Mouse (Mus musculus) adrenal gland, postnatal 14 days (tissue): ENCODE data around the gene Lmod3. TPM values are rescaled to one million over a fixed set of nuclear protein-coding genes. Genes with fewer than 3 reads are reported as not detected.

ENCODE experiments used
- DNase-seq: peaks from one replicate; pipeline ENCODE4 v3.0.0; 2021; ENCODE audit warnings: mixed read lengths
- total RNA-seq: library from RNA; stranded (reverse); gene quantifications from 2 replicates; pipeline ENCODE4 v1.2.3, GENCODE M21; 2021

Gene Lmod3
- total RNA-seq, 1 experiment from 2014 or later: not detected

DNA sequence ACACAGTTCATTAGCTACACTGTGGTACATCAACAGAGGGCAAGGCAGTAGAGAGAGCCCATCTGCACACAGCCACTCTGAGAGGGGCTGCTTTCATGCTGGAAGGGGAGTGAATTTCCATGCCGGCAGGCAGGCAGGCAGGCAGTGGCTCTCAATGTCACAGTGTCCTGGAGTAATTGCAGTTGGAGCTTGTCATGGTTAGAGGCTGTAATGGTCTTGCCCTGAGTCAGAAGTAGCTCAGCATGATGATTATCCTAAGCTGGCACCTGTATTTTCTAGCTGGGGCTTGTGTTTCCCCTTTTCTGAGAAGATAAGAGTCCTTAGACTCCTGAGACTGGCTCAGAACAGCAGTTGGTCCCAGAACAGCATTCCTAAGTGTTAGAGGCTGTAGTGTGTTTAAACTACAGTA is 26.5 kb downstream of the Lmod3 start:
- DNase-seq: no peak

DNA sequence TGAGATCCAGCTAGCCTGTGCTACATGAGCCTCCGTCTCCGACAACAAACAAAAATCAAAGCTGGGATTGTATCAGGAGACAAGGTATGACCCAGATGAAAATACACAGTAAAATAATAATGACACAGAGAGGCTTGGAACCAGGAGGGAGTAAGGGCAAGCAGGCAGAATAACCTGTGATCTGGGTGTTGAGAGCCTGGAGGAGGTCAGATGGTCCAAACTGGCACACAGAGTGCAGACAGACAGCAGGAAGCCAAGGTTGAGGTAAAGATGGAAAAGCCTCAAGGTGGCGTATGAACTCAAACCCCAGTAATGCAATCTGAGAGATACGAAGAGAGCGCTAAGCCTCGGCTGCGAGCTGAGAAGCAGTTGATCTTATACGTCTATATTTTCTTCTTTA is 28.1 kb downstream of the Lmod3 start:
- no peak for DNase-seq

DNA sequence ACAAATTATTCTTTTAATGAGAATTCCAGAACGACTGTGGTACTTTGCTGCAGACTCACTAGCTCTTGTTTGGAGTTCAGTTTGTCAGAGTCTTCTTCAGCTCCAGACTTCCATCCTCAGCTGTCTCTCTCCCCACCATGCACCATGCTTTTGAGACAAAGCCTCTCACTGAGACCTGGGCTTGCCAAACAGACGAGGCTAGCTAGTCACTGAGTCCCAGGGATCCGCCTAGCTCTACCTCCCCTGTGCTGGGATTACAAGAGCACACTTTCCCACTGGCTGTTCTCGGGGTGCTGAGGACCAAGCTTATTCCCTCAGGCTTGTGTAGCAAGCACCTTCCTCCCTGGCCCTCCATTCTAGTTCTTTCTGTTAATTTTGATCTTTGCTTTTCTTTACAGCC is 29.0 kb downstream of the Lmod3 start:
- no peak for DNase-seq

DNA sequence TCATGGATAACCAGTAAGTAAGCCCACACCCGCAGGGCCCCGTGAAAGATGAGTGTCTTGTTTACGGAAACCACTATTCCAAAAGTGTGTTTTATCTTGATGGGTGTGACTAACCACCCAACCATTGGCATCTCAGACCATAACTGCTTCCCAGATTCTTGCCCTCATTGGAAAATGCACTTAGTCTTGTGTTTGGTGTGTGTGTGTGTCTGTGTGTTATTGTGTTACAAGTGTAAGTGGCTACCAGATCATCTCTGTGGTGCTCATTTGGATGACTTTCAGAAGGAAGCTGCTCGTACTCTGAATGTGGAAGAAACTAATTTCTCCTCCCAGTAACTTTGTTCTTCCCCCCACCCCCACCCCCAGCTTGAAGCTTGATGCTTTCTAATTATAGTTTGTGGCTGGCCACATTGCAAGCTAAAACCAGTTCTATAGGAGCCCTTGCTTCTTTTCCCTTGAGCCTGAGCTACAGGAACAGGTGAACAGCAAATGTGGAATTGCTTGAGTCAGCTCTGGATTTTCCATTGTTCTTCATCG is 29.6 kb downstream of the Lmod3 start:
- no peak for DNase-seq

DNA sequence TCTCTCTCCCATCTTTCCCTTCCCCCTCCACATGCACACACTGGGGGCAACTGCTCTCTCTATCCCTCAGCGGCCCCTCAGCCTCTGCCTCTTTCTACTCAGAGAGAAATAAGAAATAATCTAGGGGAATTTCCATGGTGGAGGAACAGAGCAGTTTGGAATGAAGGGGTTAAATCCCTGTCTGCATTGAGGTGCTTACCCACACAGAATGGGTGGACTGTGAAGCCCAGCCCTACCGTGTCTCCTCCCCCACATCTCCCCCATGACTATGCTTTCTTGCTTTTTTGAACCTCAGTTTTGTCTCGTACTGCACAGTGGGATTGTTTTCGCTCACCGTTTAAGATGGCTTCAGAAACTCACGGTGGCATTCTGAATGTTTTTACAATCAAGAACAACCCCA is 30.2 kb downstream of the Lmod3 start:
- no peak for DNase-seq

DNA sequence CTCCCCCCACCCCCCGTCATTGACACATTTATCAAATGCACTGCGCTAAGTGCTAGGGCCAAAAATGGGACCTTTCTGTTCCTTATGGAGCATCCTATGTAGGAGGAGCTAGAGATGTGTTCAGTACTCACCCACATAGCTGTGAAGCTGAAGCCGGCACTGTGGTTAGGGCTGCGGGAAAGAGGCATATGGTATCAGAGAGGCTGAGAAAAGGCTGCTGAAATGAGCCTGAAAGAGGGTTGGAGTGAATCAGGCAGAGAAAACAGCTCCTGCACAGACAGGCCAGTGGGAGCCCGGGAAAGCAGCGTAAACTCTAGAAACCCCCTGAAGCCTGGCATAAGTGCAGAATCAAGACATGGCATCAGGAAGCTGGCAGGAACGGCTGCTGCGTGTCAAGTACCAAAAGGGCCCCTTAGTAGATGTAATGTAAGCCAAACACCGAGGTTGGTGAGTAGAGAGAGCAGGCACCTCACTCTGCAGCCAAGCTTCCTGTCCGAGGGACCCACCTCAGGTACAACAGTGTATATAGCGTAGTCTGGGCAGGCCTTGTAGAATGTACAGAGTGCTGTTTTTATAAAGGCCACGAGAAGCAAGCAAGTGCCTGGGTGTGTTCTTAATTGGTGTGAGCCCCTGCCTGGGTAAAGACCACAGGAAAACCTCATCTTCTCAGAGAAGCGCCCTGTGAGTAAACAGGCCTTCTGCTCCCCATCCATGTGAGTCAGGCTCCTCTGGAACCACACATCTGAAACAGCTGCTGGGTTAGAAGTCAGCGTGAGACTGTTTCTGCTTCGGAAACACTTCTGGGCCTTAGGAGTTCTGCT is 31.1 kb downstream of the Lmod3 start:
- no peak for DNase-seq

DNA sequence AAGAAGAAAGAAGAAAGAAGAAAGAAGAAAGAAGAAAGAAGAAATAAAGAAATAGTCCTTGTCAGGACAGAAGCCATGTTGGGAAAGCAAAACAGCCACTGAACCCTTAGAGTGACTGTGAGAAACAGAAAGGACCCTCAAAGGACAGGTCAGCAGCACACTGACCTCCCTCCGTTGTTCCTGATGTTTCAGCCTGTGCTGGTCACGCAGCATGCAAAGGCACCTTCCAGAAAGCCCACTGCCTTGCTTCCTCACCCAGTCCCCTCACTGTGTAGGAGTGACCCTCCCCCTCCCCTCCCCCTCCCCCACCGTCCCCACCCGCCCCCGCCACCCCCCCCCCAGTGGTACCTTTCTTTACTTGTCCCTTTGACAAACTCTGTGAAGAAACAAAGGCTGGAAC is 31.9 kb downstream of the Lmod3 start:
- no peak for DNase-seq

DNA sequence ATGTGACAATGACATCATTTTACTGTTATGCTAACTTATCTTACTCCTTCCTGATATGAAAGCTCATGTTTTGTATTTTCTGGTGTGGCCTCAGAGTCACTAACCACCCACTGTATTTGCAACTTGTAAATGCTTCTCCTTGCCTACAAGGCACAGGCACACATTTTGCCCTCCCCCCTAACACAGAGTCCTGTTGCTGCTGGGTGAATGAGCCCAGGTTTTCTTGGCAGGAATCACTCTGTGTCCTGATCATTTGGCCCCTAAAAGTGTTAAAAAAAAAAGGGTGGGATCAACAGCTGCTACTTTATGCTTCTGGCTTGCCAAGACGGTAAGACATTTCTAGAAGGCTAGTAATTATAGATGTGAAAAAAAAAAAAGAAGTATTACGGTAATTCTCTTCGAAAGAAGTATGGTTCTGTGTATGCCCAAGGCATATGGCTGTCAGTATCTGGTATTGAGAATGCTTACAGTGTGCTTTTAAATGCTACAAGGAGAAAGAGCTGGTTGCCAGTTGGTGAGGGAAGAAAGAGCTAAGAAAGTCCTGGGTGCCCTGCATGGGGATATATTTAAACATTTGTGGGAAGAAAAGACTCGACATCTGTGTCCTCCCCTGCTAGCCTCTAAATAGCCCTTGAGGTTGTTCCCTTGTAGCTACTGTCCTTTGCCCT is 36.3 kb downstream of the Lmod3 start:
- DNase-seq: no peak

DNA sequence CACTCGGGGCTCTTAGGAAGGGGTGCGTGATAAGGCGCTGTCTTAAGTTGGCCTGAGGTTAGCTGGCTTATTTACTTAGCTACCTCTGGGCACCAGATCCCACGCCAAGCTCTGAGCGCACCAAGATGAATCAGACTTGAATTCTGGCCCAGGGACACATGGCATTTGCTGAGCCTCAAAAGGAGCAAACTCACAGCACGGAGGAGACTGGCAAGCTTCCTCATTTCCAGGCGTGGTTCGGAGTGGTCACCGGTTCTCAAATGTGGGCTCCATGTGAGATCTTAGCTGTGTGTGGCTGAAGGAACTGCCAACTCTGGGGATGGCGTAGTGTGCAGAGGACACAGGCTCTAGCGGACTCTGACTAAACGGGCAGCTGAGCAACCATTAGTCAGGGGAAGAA is 40.6 kb downstream of the Lmod3 start:
- peak; percentile 72 for DNase-seq

DNA sequence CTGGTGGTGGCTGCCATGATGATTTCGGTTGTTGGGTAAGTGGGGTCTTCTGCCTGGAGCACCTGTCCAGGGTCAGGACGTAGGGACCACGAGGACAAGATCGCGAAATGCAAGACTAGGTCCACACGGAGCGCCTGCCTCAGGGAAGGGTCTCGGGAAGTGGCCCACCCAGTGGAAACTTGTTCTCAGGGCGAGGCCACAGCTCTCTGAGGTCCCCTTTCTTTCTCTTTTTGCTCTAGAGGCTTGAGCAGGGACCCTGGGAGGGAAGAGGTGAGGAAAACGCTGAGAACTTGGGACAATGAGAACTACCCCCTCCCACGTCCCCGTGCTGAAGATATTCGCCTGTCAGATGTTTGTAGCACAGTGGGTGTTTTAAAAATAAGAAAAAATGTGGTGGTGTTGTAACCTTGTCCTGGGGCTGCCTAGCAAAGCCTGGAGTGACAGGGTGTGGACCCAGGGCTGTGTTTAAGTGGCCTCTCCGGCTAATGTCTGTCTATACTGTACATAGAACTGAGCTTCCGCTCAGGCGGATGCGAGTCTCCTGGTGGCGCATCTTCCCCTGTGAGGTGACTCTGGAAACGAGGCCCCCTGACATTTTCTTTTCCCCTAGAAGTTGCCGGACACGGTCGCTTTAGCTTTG is 41.5 kb downstream of the Lmod3 start:
- DNase-seq: peak; percentile 31

DNA sequence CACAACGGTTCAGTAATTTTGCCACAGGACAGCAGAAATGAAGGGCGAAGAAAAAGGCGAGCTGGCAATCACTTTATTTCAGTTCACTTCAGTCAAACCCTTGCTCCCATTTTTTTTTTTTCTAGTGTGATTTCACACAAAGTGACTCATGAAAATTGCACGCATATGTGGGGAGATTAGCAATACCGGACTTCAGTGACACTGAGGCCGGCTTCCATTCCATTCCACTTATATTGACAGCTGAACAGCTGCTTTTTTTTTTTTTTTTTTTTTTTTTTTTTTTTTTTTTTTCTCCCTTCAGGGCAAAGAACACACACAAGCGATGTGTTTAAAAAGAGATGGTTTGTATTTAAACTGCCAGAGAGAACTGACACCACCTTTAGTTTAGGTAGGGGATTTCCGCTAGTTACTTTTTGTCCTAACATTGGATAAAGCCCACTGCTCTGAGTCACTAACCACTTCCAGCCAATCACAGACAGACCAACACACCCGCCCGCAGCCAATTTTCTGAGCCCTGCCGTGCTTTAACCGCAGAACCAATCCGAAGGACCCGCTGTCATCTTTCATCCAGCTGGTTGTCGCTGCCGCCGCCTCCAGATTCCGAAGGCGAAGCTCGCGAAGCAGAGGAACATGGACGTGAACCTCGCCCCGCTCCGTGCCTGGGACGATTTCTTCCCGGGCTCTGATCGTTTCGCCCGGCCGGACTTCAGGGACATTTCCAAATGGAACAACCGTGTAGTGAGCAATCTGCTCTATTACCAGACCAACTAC is 42.2 kb downstream of the Lmod3 start, which contains the start of gene Arl6ip5:
Gene Arl6ip5 (plus strand): TSS at position 499 of the 771 bp plus-strand sequence.
- peak; percentile 94 for DNase-seq

DNA sequence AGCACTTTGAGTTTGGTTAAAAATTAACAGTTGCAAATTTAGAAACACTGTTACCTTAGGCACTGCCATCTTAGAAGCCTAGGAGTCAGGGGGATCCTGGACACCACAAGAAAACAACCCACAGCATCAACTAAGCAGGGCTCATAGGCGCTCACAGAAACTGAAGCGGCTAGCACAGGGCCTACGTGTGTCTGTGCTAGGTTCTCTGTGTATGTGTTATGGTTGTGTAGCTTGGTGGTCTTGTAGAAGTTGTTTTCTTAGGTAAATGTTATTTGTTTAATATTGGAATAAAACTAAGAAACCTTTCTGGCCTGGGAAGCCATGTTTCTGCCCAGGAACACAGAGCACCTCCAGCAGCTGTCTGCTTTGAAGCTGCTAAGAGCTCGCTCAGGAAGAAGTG is 42.8 kb downstream of the Lmod3 start:
- no peak for DNase-seq

DNA sequence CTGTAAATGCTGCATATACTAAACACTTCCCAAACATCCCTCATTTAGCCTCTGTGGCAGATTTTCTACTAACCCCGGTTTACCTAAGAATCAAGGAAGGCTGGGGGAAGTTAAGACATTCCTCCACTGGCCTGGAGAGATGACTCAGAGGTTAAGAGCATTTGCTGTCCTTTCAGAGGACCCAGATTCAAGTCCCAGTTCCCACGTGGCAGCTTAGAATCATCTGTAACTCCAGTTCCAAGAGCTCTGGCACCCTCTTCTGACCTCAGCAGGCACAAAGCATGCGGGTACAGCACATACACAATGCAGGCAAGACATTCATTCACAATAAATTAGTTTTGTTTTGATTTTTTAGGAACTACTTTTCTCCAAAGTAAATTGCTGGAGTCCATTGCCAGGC is 43.4 kb downstream of the Lmod3 start:
- DNase-seq: no peak

DNA sequence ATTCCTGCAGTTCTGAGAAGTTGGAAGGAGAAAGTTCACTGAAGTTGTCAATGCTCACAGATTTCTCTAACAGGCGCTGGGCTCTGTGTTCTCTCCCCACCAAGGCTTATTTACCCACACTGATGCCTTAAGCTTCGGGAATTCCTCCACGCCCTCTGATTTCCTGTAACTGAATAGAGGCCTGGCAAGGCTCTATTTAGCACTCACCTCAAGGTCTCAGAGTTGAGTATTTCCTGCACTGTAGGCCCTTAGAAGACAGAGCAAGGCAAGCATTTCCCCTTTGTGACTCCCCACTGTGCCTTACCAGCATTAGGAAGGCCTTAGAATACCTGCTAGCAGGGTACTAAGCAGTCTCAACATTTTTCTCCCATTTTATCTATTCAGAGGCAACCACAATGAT is 44.2 kb downstream of the Lmod3 start:
- DNase-seq: no peak

DNA sequence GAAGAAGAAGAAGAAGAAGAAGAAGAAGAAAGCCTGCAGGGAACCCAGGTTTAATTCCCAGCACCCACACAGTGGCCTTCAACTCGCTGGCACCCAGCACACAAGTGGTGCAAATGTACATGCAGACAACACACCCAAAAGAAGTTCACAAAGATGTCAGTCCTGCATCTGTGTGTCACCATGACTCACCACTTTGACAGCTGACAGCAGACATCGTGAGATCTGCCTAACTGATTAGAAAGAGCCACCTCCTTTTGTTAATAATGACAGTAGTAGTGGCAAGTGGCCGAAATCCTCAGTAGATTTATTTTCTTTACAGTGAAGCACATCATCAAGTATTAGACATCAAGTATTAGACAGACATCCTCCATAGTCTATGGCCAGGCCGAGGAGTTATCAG is 45.5 kb downstream of the Lmod3 start:
- DNase-seq: no peak

DNA sequence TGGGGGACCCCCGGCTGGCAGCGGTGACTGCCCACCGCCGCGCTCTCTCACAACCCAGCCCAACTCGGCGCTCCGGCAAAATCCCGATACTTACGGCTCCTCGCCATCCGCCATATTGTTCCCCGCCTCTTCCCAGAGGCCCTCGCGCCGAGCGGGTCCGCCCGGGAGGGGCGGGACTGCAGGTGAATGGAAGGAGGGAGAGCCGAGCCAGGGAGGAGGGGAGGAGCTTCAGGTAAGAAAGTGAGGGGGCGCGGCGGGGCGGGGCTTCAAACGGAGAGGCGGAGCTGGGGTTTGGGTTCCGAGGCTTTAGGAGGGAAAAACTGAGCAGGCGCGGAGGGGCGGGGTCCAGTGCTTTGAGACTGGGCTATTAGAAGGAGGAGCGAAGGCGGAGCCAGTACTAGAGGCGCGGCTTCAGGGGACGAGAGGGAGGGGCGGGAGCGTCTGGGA is 47.1 kb downstream of the Lmod3 start, which contains the start of gene Uba3:
Gene Uba3 (minus strand): TSS at position 209 of the 447 bp plus-strand sequence.
- DNase-seq: peak; percentile 100

DNA sequence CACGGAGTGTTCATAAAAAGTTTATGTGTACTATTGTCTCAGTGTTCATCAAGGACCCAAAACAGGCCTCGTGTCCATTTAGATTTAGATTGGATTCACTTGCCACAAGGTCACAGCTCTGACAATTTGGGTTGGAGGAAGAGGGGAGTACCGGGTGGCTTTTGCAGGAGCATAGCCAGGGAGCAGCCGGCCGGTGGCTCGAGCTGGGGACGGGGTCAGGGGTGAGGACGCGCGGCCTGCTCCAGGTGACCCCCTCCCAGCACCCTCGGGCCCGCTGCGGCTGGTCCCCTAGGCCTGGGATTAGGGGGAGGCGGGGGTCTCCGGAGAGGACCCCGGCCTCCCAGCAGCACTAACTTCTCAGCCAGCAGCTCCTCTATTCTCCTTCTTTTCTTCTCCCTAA is 47.6 kb downstream of the Lmod3 start:
- peak; percentile 56 for DNase-seq

DNA sequence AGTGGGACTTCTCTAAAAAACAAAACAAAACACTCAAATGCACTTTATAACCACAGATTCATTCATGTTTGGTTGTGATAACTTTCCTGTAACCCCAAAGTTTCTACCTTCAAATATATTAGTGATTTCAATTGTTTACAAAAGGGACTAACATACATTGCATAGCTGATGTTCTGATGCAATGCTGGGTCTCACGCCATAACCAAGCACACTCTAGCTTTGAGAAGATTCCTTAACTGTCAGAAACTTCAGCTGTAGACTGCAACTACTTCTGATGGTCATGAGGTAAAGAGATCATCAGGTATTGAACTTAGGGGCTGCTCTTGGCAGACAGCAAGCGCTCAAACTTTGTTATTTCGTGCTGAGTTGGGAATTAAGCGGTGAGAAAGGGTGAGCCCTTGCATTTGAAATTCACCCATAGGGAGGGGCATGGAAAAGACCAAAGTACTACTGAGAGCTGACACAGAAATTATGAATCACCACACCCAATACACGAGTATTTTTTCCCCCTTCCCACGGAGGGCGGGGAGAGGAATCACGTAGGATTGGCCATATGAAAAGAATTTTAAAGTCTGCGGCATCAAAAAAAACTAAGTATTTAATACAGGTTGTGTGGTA is 48.2 kb downstream of the Lmod3 start:
- DNase-seq: no peak

DNA sequence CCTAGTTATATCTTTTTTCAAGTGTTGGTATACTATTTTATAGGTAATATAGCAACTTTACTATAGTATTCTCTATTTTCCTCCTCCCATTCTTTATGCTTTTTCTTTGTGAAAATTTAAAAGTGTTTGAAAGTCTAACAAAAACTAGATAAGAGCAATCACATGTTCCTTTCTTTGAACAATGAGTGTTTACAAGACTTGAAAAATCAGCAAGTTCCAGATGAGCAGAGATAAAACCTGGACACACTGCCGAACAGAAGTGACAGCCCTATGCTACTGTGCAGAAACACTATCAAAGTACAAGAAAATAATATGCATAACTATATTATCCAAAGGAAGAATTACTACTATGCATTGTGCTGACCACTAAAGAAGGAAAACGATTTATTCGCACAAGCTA is 50.1 kb downstream of the Lmod3 start:
- DNase-seq: no peak

DNA sequence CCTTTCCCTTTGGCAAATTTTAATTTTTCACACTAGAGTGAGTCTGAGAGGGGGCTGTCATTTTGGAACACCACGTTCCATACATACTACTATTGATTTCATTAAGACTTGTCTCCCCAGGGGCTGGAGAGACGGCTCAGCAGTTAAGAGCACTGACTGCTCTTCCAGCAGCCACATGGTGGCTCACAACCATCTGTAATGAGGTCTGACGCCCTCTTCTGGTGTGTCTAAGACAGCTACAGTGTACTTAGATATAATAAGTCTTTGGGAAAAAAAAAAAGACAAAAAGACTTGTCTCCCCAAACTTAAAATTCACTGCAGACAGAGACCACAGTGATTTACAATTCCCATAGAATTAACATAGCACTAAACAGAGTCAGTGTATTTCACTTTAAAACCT is 52.1 kb downstream of the Lmod3 start:
- no peak for DNase-seq
